Mouse (Mus musculus) layer of hippocampus, adult 11-12 months (tissue): ENCODE results near the gene Elk4.

ENCODE experiments used
- DNase-seq: peaks from one replicate; pipeline ENCODE4 v3.0.0; 2022; ENCODE audit warnings: low spot score

Gene Elk4

GRCm38 (mm10) chr1:132007282-132007815 lies at the start of gene Elk4:
TSS of gene Elk4 (plus strand) at chr1:132007607.
- DNase-seq: peak; percentile 89

- DNase-seq: no peak
Measured at GRCm38 (mm10) chr1:131961004-131961403, 46.4 kb upstream of the Elk4 start.

GRCm38 (mm10) chr1:131962606-131963084 lies 44.8 kb upstream of the Elk4 start, which contains the start of gene Slc45a3:
TSS of gene Slc45a3 (plus strand) at chr1:131962967.
- no peak for DNase-seq

- DNase-seq: no peak
Measured at GRCm38 (mm10) chr1:131963085-131963951, 44.1 kb upstream of the Elk4 start.

- no peak for DNase-seq
Measured at GRCm38 (mm10) chr1:131964100-131964499, 43.3 kb upstream of the Elk4 start.

DNA sequence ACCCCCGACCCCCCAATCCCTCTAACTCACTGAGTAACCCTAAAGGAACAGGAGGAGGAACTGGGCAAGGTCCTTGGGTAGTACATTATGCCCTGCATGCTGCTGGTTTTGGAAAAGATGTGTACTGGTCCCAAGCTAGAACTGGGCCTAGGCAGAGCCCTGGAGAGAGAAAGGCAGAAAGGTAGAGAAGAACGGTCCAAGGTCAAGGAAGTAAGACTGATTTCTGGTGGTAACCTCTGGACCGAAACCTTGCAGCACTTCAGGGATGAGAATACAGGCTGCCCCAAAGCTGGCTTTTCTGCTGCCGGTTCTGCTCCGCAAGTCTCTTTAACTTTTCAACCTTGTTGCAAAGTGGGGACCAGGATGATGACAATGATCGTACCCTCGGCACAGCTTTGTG lies 42.8 kb upstream of the Elk4 start:
- no peak for DNase-seq

- DNase-seq: no peak
Measured at GRCm38 (mm10) chr1:131965818-131966217, 41.6 kb upstream of the Elk4 start.

DNA sequence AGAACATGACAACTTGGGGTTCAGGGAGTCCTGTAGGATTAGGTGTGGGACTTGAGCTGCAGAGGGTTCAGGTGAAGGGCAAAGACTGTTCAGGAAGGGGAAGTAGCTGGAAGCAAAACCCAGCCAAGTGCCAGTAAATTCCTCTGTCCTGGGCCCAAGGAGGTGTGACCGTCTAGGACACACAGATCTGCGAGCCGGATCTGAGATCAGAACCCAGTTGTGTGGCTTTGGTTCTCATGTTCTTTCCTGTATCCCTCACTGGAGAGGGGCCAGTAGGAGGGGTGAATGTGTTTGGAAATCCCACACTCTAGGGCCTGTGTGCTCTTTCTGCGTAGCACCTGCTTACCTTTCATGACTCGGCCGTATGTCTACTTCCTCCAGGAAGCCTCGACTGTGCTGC lies 40.1 kb upstream of the Elk4 start:
- DNase-seq: no peak

- DNase-seq: no peak
Measured at GRCm38 (mm10) chr1:131968556-131968955, 38.9 kb upstream of the Elk4 start.

- no peak for DNase-seq
Measured at GRCm38 (mm10) chr1:131968983-131969382, 38.4 kb upstream of the Elk4 start.

DNA sequence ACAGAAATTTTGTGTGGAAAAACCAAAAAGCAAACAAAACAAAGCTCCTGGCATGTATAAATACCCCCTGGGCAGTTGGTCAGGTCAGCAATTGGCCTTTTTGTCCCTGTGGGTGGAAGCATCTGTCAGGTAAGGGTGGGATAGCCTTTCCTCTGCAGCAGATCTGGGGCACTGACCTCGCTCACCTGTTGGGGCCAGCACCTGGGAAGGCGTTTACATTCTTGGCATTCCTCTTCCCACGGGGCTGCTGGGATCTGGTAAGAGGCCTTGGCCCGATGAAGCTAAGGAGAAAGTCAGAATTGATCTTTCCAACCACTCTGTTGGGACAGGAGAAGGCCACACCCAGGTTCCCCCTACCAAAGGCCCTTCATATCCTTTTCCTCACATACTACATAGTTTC lies 37.6 kb upstream of the Elk4 start:
- DNase-seq: no peak

DNA sequence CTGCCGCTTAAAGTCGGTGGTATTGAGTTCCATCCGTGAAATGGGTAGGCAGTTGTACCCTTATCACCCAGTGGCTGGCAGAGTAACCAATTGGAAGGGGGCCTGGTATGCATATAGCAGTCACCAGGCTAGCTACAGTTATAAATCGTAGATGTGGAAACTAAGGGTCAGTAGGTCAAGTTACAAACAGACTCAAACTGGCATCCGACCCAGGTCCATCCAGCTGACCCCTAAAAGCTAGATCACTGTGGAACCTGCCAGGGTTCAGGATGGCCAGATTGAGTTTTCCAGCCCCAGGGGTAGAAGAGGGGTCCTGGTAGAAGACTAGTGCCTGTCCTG lies 37.1 kb upstream of the Elk4 start:
- no peak for DNase-seq

DNA sequence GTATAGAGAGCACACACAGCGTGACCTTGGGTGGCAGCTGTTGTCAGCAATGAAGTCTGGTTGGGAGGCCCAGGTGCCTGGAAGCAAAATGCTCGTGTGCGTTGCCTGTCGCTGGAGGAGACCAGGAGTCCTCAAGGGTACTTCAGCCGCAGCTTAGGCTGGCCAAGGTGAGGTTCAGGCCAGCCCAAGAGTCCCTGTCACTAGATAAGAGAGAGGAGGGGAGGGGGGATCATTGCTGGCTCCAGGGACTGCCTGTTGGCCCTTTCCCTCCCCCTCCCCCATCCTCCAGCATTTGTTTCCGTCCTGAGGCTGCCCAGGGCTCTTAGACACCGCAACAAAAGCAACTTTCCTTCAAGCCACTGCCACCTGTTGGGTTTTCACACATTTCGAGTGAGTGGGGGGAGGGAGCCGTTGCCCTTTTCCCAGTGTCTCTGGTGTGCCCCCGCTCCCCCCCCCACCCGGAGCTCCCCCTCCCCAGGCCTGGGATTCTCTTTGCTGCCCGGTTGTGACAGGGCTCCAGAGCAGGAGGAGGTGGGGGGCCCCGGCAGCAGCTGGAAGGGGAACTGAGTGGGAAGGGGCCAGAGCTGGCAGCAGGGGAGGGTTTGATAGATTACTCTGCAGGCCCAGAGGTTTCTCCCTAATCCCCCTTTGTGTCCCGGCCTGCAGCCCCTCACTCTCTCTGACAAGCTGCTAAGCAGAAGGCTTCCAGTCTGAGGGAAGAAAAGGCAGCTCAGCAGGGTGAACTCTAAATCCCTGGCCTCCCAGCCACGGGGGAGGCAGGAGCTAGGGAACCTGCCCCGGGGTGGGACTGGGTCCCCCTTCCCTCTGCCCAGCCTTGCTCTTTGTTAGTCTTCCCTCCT lies 36.5 kb upstream of the Elk4 start:
- DNase-seq: no peak

- no peak for DNase-seq
Measured at GRCm38 (mm10) chr1:131971771-131972497, 35.5 kb upstream of the Elk4 start.

GRCm38 (mm10) chr1:131972498-131973334 lies 34.7 kb upstream of the Elk4 start:
- no peak for DNase-seq

GRCm38 (mm10) chr1:131973991-131974390 lies 33.4 kb upstream of the Elk4 start:
- no peak for DNase-seq

DNA sequence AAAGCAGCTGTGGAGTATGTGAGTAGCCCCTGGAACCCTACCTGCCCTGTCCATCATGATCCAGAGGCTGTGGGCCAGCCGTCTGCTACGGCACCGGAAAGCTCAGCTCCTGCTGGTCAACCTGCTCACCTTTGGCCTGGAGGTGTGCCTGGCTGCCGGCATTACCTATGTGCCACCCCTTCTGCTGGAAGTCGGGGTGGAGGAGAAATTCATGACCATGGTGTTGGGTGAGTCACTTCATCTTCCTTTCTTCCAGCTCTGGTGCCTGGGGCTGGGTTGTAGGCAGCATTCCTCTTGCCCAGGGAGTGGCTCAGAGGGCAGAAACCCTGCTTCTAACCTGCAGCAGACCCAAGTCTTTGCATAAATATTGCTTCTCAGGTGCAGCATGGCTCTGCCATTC lies 30.5 kb upstream of the Elk4 start:
- no peak for DNase-seq

DNA sequence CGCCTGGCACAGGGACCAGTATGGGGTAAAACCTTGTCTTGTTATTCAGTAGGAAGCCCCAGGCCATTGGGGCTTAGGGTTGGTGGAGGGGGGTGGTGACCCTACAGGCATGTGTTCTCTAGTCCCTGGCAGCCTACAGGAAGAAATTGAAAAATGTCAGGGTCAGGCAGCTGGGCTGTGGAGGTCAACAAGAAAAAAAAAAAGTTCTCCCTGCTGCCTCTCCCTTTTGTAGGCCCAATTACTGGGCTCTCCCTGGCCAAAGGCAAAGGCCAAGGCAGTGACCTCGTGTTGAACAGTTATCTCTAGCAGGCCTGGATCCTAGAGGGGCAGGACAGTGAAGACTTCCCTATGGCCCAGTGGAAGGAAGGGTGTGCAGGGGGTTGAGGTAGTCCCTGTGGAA lies 26.9 kb upstream of the Elk4 start:
- no peak for DNase-seq

DNA sequence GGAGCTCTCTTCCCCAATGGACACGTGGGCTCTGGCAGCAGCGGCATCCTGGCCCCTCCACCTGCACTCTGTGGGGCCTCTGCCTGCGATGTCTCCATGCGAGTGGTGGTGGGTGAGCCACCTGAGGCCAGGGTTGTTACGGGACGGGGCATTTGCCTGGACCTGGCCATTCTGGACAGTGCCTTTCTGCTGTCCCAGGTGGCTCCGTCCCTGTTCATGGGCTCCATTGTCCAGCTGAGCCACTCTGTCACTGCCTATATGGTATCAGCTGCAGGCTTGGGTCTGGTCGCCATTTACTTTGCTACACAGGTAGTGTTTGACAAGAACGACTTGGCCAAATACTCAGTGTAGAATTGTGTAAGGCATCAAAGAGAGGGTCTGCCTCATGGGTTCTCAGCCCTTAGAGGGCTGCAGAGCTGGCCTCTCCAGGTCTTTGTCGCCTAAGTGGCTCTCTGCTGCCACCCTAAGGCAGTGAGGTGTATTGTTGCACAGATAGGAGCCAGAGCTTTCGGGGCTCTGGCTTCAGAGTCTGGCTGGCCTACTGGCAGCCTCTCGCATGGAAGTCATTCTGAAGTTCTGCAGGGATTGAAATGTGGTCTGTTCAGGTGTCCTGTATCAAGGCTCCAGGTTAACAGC lies 25.9 kb upstream of the Elk4 start:
- peak; percentile 71 for DNase-seq

- peak; percentile 75 for DNase-seq
Measured at GRCm38 (mm10) chr1:131982907-131983306, 24.5 kb upstream of the Elk4 start.

GRCm38 (mm10) chr1:131983806-131984205 lies 23.6 kb upstream of the Elk4 start:
- DNase-seq: no peak
